Mouse (Mus musculus) liver, embryonic 11.5 days (tissue): ENCODE measurements around the gene Prdm5. TPM values are rescaled to one million over a fixed set of nuclear protein-coding genes. Genes with fewer than 3 reads are reported as not detected.
A peak's percentile ranks its signal among the peaks of the same experiment; 100 is the strongest.

Experiments
- ATAC-seq: fragments of 200-750 bp; cut with Nextera tagmentation; replicated peaks from 2 replicates; pipeline ENCODE4 v1.8.0; 2017; ENCODE audit warnings: moderate number of reproducible peaks, mild to moderate bottlenecking, moderate TSS enrichment, moderate library complexity; ENCODE audit not compliant: low FRiP score
- DNase-seq: peaks from one replicate; pipeline ENCODE4 v3.0.0-alpha.2; 2017; ENCODE audit warnings: low spot score
- H3K27ac ChIP-seq: fragments of 300-500 bp; sonication (generic); 2 replicates; pipeline ENCODE4 v1.5.1; 2014; ENCODE audit warnings: mild to moderate bottlenecking, low read depth, low read length, control low read depth
- H3K27me3 ChIP-seq: fragments of 300-500 bp; sonication (generic); replicated peaks from 2 replicates; pipeline ENCODE4 v1.6.1; 2014; ENCODE audit warnings: low read length, mixed read lengths; ENCODE audit not compliant: control insufficient read depth, insufficient read depth
- H3K36me3 ChIP-seq: fragments of 300-500 bp; sonication (generic); 2 replicates; pipeline ENCODE4 v1.6.1; 2014; ENCODE audit warnings: mild to moderate bottlenecking, low read length, moderate library complexity, mixed read lengths; ENCODE audit not compliant: control insufficient read depth, insufficient read depth
- H3K4me1 ChIP-seq: fragments of 300-500 bp; sonication (generic); replicated peaks from 2 replicates; pipeline ENCODE4 v1.6.1; 2014; ENCODE audit warnings: low read length, mixed read lengths; ENCODE audit not compliant: control insufficient read depth, insufficient read depth
- H3K4me2 ChIP-seq: fragments of 300-500 bp; sonication (generic); 2 replicates; pipeline ENCODE4 v1.6.1; 2014; ENCODE audit warnings: mild to moderate bottlenecking, control low read depth, moderate library complexity
- H3K4me3 ChIP-seq: fragments of 300-500 bp; sonication (generic); 2 replicates; pipeline ENCODE4 v1.5.1; 2014; ENCODE audit warnings: low read depth, low read length, control low read depth
- H3K9ac ChIP-seq: fragments of 300-500 bp; sonication (generic); 2 replicates; pipeline ENCODE4 v1.6.1; 2014; ENCODE audit warnings: low read depth, low read length, control low read depth
- H3K9me3 ChIP-seq: fragments of 300-500 bp; sonication (generic); 2 replicates; pipeline ENCODE4 v1.6.1; 2016; ENCODE audit warnings: low read length, inconsistent platforms, mixed read lengths; ENCODE audit not compliant: control insufficient read depth
- WGBS: fragments of 180-500 bp; shearing (Covaris S2); extraction: QIAGEN DNeasy Blood & Tissue Kit; methylation state at CpG from one replicate; pipeline ENCODE4 v1.1.7; 2014; 5-methylcytosine and 5-hydroxymethylcytosine counted together
- polyA plus RNA-seq: library from polyadenylated mRNA; unstranded; fragments of >200 nt; fragmentation: Nextera tagmentation; extraction: Ambion mirVana; gene quantifications from 2 replicates; pipeline ENCODE4 v1.2.1, GENCODE M21; 2014

Prdm5 gene
- polyA plus RNA-seq, result 8.5 and 10.2 TPM in 2 replicates

DNA sequence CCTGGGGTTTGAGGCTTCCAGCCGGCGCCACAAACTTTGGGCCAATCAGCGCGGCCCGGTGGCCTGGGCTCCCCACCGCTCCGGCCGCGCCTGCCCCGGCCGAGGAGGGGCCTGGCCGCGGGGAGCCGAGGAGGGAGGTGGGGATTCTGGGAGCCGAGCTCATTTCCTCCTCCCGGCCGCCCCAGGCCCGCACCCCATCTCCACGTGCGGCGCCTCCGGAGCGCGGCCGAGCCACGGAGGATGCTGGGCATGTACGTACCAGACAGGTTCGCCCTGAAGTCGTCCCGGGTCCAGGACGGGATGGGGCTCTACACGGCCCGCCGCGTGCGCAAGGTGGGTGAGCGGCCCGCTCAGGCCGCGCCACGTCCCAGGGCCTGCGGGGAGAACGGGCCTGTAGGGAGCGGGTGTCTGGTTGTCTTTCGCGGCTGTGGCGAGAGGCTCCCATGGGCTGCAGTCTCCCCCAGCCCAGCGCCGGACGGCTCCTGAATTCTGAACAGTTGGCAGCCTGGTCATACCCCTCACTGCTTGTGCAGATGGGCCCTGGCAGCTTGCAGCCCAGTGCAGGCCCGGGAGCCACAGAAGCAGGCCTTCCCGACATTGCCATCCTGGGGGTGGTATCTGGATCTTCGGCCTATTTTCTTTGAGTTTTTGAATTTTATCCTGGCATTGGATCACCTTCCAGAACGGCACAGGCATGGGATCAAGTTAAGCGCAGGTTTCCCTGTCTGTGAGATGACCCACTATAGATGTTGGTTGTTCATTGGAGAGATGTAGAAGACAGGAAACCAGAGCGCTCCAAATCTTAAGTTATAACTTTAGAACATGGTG is at the start of gene Prdm5:
Gene Prdm5 (plus strand): TSS at position 128 of the 828 bp plus-strand sequence.
- Histone ChIP-seq H3K4me2 (peak within 1 kb of the TSS; percentile 66), H3K27ac (no peak within 1 kb of the TSS), H3K9me3 (no peaks in the 10 kb centered on the region), H3K36me3 (no peaks in the 10 kb centered on the region), H3K4me3 (peak within 1 kb of the TSS; percentile 57), H3K27me3 (no peaks in the 10 kb centered on the region), H3K9ac (peak within 1 kb of the TSS; percentile 80), H3K4me1 (peaks cover 3% of the 10 kb centered on the region)
- ATAC-seq (peak; percentile 83), DNase-seq (peak; percentile 73)
- whole genome bisulfite sequencing, result 4% methylated on average over 54 of the region's 56 CpGs

DNA sequence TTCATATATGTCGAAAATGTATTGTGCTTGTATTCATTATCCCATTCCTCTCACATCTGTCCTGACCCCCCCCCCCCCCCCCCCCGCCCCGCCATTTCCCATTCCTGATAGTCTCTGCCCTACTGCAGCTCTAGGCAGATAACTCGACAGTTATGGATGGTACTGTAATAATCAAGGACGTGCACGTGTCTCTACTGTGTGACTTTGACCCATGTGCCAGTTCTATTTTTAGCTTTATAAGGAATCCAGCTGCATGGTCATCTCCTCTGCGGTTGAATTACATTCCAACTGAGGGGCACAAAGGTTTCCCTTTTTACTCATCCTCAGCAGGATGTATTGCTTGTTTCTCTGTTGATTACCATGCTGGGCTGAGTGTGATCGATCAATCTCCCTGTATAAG is 39.3 kb upstream of the Prdm5 start:
- 49% methylated on average over 7 of the region's 8 CpGs for WGBS
- Histone ChIP-seq H3K4me1 (no peaks in the 10 kb centered on the region; the same call in 1 of the 2 replicates), H3K36me3 (no peaks in the 10 kb centered on the region), H3K4me2 (no peak overlapping the region), H3K27me3 (no peaks in the 10 kb centered on the region), H3K9ac (no peak overlapping the region), H3K9me3 (no peaks in the 10 kb centered on the region), H3K27ac (no peak overlapping the region), H3K4me3 (no peak overlapping the region)
- DNase-seq (no peak), ATAC-seq (no peak; the same call in 1 of the 2 replicates)

DNA sequence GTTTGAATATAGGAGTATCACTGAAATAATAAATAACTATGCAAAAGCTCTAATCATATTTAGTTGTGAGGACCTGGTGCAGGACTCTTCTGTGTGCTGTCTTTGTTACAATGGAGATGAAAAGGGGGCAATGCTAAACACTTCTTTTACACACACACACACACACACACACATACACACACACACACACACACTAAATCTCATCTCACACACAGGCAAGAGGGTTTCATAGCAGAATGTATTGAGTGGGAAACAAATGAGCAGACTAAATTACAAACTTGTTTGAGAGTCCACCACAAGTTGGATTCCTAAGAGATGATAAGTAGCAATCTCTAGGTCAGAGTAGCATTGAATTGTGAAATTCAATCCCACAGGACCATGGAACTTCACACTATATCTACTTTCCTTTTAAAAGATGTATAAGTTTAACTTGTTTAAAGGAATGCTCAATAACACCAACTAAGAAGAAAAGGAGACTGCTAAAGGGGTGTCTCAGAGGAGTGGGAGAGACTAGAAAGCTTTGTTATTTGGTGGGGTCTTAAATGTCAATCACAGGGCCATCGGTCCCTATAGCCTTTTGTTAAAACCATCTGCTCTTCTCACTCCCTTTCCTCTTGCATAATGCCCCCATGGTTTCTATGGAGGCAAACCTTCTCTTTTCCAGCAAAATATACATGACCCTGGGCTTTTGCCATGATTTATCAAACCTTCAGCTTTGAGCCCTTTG is 35.5 kb upstream of the Prdm5 start:
- no peak overlapping the region for H3K9ac ChIP-seq
- 54% methylated on average over 1 of the region's 1 CpGs for WGBS
- no peaks in the 10 kb centered on the region for H3K36me3 ChIP-seq
- H3K4me1 ChIP-seq, result no peaks in the 10 kb centered on the region; the same call in 1 of the 2 replicates
- ATAC-seq (no peak), DNase-seq (no peak)
- no peaks in the 10 kb centered on the region for H3K27me3 ChIP-seq
- no peaks in the 10 kb centered on the region for H3K9me3 ChIP-seq
- H3K4me2 ChIP-seq, result no peak overlapping the region
- H3K27ac ChIP-seq, result no peak overlapping the region
- H3K4me3 ChIP-seq, result no peak overlapping the region

DNA sequence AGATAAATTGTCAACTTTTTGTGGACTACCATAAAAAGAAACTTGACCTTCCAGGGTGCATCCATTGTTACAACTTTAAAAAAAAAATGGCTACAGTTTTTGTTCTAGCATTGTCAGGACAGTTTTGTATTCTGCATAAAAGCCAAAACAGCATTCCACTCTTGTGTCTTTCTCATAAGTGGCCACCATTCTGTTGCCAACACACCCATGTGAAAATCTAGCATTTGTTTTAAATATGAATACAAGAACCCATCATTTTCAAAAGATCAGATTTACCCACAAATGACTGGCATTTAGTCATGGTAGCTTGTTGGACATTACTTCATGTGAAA is 35.0 kb upstream of the Prdm5 start:
- Histone ChIP-seq H3K36me3 (no peaks in the 10 kb centered on the region), H3K9me3 (no peaks in the 10 kb centered on the region), H3K27me3 (no peaks in the 10 kb centered on the region), H3K4me2 (no peak overlapping the region), H3K4me3 (no peak overlapping the region), H3K27ac (no peak overlapping the region), H3K9ac (no peak overlapping the region), H3K4me1 (no peaks in the 10 kb centered on the region; the same call in 1 of the 2 replicates)
- DNase-seq (no peak), ATAC-seq (no peak)

DNA sequence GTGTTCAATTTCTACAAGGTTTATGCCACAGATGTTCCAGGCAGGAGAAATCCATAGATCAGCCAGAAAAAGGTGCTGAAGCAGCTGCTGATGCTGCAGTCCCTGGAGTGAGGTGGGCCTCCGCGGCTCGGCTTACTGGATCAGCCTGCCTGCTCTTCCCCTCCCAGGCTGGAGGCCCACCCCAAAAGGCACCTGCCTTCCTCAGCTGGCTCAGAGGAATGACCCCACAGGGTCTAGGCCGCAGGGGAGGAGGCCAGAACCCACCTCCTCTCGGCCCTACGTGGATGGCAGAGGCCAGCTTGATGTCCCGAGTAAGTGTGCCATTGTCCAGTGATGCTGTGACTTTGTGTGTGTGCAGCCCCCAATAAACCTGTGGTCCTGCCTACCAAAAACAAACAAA is 20.6 kb upstream of the Prdm5 start:
- no peak overlapping the region for H3K4me2 ChIP-seq
- no peak overlapping the region for H3K4me3 ChIP-seq
- H3K4me1 ChIP-seq, result no peaks in the 10 kb centered on the region
- H3K9me3 ChIP-seq, result no peaks in the 10 kb centered on the region
- no peak for DNase-seq
- no peak overlapping the region for H3K9ac ChIP-seq
- ATAC-seq, result no peak
- no peaks in the 10 kb centered on the region for H3K27me3 ChIP-seq
- WGBS, result 74% methylated on average over 7 of the region's 7 CpGs
- H3K36me3 ChIP-seq, result no peaks in the 10 kb centered on the region
- H3K27ac ChIP-seq, result no peak overlapping the region

DNA sequence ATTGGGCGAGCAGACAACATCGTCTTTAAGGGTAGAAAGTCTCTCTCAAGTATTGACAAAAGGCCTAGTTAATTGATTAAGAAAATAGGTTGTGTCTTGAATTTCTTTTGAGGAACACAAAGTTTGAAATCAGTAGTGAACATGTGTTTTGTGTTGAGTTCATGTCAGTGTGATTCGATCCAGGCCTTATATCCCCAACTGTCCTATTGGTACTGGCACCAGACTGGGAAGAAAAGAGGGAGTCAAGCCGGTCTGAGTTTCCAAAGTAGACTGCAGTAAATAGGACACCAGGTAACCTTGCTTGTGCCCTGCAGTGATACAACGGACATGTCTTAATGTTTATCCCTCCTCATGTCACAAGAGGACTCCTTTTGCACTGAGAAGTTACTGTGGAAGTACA is 19.6 kb upstream of the Prdm5 start:
- H3K4me3 ChIP-seq, result no peak overlapping the region
- H3K9ac ChIP-seq, result no peak overlapping the region
- no peak overlapping the region for H3K4me2 ChIP-seq
- WGBS, result 77% methylated on average over 5 of the region's 5 CpGs
- no peaks in the 10 kb centered on the region for H3K9me3 ChIP-seq
- H3K27ac ChIP-seq, result no peak overlapping the region
- H3K36me3 ChIP-seq, result no peaks in the 10 kb centered on the region
- ATAC-seq (no peak), DNase-seq (no peak)
- H3K27me3 ChIP-seq, result no peaks in the 10 kb centered on the region
- H3K4me1 ChIP-seq, result no peaks in the 10 kb centered on the region

DNA sequence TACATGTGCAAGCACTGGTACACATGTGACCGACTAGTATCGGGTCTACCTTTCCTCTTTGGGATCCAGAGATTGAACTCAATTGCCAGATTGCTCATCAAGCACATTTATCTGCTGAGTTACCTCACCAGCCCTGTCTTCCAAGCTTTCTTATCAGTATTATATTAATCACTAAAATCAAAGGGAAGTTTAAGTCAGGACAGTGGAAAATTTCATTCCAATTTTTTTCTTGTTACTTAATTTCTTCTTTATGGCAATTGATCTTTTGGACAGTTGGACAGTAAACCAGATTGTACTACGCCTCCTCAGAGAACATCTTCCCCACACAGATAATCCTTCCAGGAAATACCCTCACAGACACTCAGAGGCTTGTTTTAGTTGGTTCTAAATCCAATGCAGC is 18.7 kb upstream of the Prdm5 start:
- ATAC-seq, result no peak

DNA sequence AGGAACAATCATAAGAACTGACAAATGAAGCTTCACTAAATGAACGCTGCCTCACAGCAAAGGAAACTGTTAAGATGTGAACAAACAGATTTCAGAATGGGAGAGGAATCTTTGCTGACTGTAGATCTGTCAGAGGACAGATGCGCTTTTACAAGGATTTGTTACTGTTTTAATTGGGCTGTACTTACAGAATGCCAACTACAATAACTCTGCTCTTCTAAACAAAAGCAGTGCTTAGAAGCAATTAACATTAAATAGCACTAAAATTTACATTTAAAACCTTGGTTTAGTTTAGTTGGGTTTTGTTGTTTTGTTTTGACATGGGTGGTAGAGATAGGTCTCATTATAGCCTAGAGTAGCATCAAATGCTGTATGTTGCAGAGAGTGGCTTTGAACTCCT is 14.3 kb upstream of the Prdm5 start:
- Histone ChIP-seq H3K36me3 (no peaks in the 10 kb centered on the region), H3K27ac (no peak overlapping the region), H3K4me2 (no peak overlapping the region), H3K4me3 (no peak overlapping the region), H3K4me1 (no peaks in the 10 kb centered on the region), H3K9ac (no peak overlapping the region), H3K9me3 (no peaks in the 10 kb centered on the region), H3K27me3 (no peaks in the 10 kb centered on the region)
- 76% methylated on average over 2 of the region's 2 CpGs for WGBS
- DNase-seq (no peak), ATAC-seq (no peak)

More for the DNA sequence above, 18.7 kb upstream of the Prdm5 start:
- H3K4me3 ChIP-seq, result no peak overlapping the region
- H3K9me3 ChIP-seq, result no peaks in the 10 kb centered on the region
- H3K4me1 ChIP-seq, result no peaks in the 10 kb centered on the region
- H3K36me3 ChIP-seq, result no peaks in the 10 kb centered on the region
- H3K27me3 ChIP-seq, result no peaks in the 10 kb centered on the region
- H3K27ac ChIP-seq, result no peak overlapping the region
- no peak for DNase-seq
- no peak overlapping the region for H3K9ac ChIP-seq
- 75% methylated on average over 3 of the region's 3 CpGs for WGBS
- H3K4me2 ChIP-seq, result no peak overlapping the region

DNA sequence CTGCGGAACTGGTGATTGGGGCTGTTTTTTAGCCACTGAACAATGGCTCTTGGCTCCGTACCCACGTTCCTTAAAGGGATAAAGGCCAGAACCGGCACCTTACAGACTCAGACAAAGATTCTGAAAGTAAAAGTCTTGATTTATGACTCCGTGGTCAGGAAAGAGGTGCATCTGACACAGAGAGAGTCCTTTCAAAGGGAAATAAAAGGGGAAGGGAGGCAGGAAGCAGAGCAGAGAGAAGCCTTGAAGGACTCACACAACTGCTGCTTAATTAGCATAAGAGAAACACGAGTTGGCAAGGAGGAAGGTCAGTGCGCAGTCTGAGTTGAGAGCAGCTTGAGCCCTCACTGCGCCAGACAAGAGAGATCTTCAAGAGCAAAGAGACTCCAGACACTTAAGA is 13.7 kb upstream of the Prdm5 start:
- no peaks in the 10 kb centered on the region for H3K36me3 ChIP-seq
- no peak for ATAC-seq
- no peak overlapping the region for H3K4me2 ChIP-seq
- no peak overlapping the region for H3K9ac ChIP-seq
- H3K27ac ChIP-seq, result no peak overlapping the region
- DNase-seq, result no peak
- H3K4me3 ChIP-seq, result no peak overlapping the region
- no peaks in the 10 kb centered on the region for H3K27me3 ChIP-seq
- no peaks in the 10 kb centered on the region for H3K9me3 ChIP-seq
- H3K4me1 ChIP-seq, result no peaks in the 10 kb centered on the region
- 26% methylated on average over 8 of the region's 8 CpGs for WGBS
